Comparison of ENCODE assay signal across 19 mouse cellular contexts in genomic region chr2:7309324-7309723, GRCm38 (mm10).
DNase-seq lines count a peak whose midpoint lies in the region; ATAC-seq and TF ChIP-seq lines count a peak whose summit lies in the region.
"Had no signal": no experiment of that assay in that cellular context is flagged by ENCODE, and none has a peak within 500 bp of the region (broad histone marks: within the 10 kb centered on the region; RNA-seq: fewer than 3 reads in every experiment).

No protein-coding gene starts in this region.

- DNase-seq in hindbrain, embryonic 10.5 days (ENCODE audit: low spot score): no peak
- no peak for DNase-seq in hindbrain, postnatal 0 days (ENCODE audit: low spot score)
- no peak for DNase-seq in heart, adult 18-20 months
- DNase-seq in kidney, adult 11 months: no peak
- no peak for DNase-seq in layer of hippocampus, adult 9-10 months (ENCODE audit: low spot score)
- DNase-seq: adrenal gland, adult 8-10 months; cerebellum, postnatal 14 days; kidney, postnatal 4 days; layer of hippocampus, postnatal 36 days; thymus, postnatal 4 days had no signal

- H3K4me3 ChIP-seq in hindbrain, embryonic 10.5 days: no peak overlapping the region
- H3K4me3 ChIP-seq in hindbrain, postnatal 0 days (ENCODE audit: low read length): no peak overlapping the region
- no peak overlapping the region for H3K4me3 ChIP-seq in forebrain, embryonic 12.5 days (replicated peaks)
- H3K4me3 ChIP-seq in hindbrain, embryonic 12.5 days: no peak overlapping the region
- H3K4me3 ChIP-seq in midbrain, embryonic 13.5 days (replicated peaks): no peak overlapping the region
- H3K4me3 ChIP-seq: heart, embryonic 12.5 days; limb, embryonic 15.5 days; liver, embryonic 15.5 days; neural tube, embryonic 12.5 days had no signal

- peaks cover 38% of the 10 kb centered on the region for H3K4me1 ChIP-seq in hindbrain, embryonic 10.5 days (replicated peaks)
- peaks cover 10% of the 10 kb centered on the region; the same call in 1 of the 2 replicates for H3K4me1 ChIP-seq in hindbrain, postnatal 0 days (ENCODE audit: insufficient read depth, low read length)
- H3K4me1 ChIP-seq in forebrain, embryonic 12.5 days: peaks cover 44% of the 10 kb centered on the region
- H3K4me1 ChIP-seq in hindbrain, embryonic 12.5 days: peaks cover 19% of the 10 kb centered on the region
- peaks cover 37% of the 10 kb centered on the region for H3K4me1 ChIP-seq in midbrain, embryonic 13.5 days (replicated peaks)
- H3K4me1 ChIP-seq: heart, embryonic 12.5 days; limb, embryonic 15.5 days; liver, embryonic 15.5 days had no signal

- no peaks in the 10 kb centered on the region for H3K36me3 ChIP-seq in hindbrain, embryonic 10.5 days
- no peaks in the 10 kb centered on the region for H3K36me3 ChIP-seq in hindbrain, postnatal 0 days (ENCODE audit: insufficient read depth, low read length)
- no peaks in the 10 kb centered on the region for H3K36me3 ChIP-seq in forebrain, embryonic 12.5 days (replicated peaks)
- H3K36me3 ChIP-seq in hindbrain, embryonic 12.5 days: no peaks in the 10 kb centered on the region
- H3K36me3 ChIP-seq in midbrain, embryonic 13.5 days: no peaks in the 10 kb centered on the region
- H3K36me3 ChIP-seq: heart, embryonic 12.5 days; limb, embryonic 15.5 days; liver, embryonic 15.5 days; neural tube, embryonic 12.5 days had no signal

- no peaks in the 10 kb centered on the region for H3K9me3 ChIP-seq in hindbrain, embryonic 10.5 days
- H3K9me3 ChIP-seq in hindbrain, postnatal 0 days (ENCODE audit: low read length): no peaks in the 10 kb centered on the region
- H3K9me3 ChIP-seq in forebrain, embryonic 12.5 days: no peaks in the 10 kb centered on the region
- no peaks in the 10 kb centered on the region for H3K9me3 ChIP-seq in hindbrain, embryonic 12.5 days (replicated peaks)
- no peaks in the 10 kb centered on the region for H3K9me3 ChIP-seq in midbrain, embryonic 13.5 days
- H3K9me3 ChIP-seq: heart, embryonic 12.5 days; limb, embryonic 15.5 days; liver, embryonic 15.5 days; neural tube, embryonic 12.5 days had no signal

- no peaks in the 10 kb centered on the region; the same call in 1 of the 2 replicates for H3K27me3 ChIP-seq in hindbrain, embryonic 10.5 days (ENCODE audit: insufficient read depth, poor library complexity, severe bottlenecking)
- no peaks in the 10 kb centered on the region for H3K27me3 ChIP-seq in hindbrain, postnatal 0 days (ENCODE audit: insufficient read depth, low read length)
- no peaks in the 10 kb centered on the region for H3K27me3 ChIP-seq in forebrain, embryonic 12.5 days
- H3K27me3 ChIP-seq in hindbrain, embryonic 12.5 days: no peaks in the 10 kb centered on the region
- no peaks in the 10 kb centered on the region for H3K27me3 ChIP-seq in midbrain, embryonic 13.5 days
- H3K27me3 ChIP-seq: heart, embryonic 12.5 days; limb, embryonic 15.5 days; liver, embryonic 15.5 days; neural tube, embryonic 12.5 days; Patski had no signal

- H3K4me2 ChIP-seq in hindbrain, postnatal 0 days (ENCODE audit: low read depth, low read length): no peak overlapping the region
- H3K4me2 ChIP-seq in forebrain, embryonic 12.5 days: no peak overlapping the region
- no peak overlapping the region for H3K4me2 ChIP-seq in hindbrain, embryonic 12.5 days (replicated peaks)
- H3K4me2 ChIP-seq in midbrain, embryonic 13.5 days (replicated peaks): no peak overlapping the region
- H3K4me2 ChIP-seq: heart, embryonic 12.5 days; limb, embryonic 15.5 days; liver, embryonic 15.5 days had no signal

- H3K9ac ChIP-seq in hindbrain, postnatal 0 days (replicated peaks; ENCODE audit: low read length): no peak overlapping the region
- no peak overlapping the region for H3K9ac ChIP-seq in forebrain, embryonic 12.5 days
- H3K9ac ChIP-seq in hindbrain, embryonic 12.5 days: no peak overlapping the region
- H3K9ac ChIP-seq in midbrain, embryonic 13.5 days (replicated peaks): no peak overlapping the region
- H3K9ac ChIP-seq: heart, embryonic 12.5 days; limb, embryonic 15.5 days; liver, embryonic 15.5 days; neural tube, embryonic 12.5 days had no signal

- TF ChIP-seq CTCF in hindbrain, postnatal 0 days (IDR thresholded peaks at IDR 0.05; ENCODE audit: low read depth): no peak

- no peak for ATAC-seq in hindbrain, postnatal 0 days
- peak; percentile 18; the same call in 1 of the 2 replicates for ATAC-seq in forebrain, embryonic 12.5 days (ENCODE audit: low FRiP score)
- ATAC-seq in hindbrain, embryonic 12.5 days (ENCODE audit: low FRiP score): no peak
- ATAC-seq in midbrain, embryonic 13.5 days: peak; percentile 51
- ATAC-seq: CD4-positive, CD25-positive, alpha-beta regulatory T cell, adult 4 months had no signal

- H3K27ac ChIP-seq in hindbrain, embryonic 10.5 days: peak overlapping the region; percentile 79
- no peak overlapping the region for H3K27ac ChIP-seq in hindbrain, postnatal 0 days
- peak overlapping the region; percentile 75 for H3K27ac ChIP-seq in forebrain, embryonic 12.5 days
- H3K27ac ChIP-seq in hindbrain, embryonic 12.5 days: 0 out of 2 replicates have a peak overlapping the region, but pooled peaks have one; percentile 44
- H3K27ac ChIP-seq in midbrain, embryonic 13.5 days: peak overlapping the region; percentile 71
- H3K27ac ChIP-seq: limb, embryonic 15.5 days; liver, embryonic 15.5 days; neural tube, embryonic 12.5 days had no signal

- WGBS in hindbrain, embryonic 10.5 days: 64% methylated on average over 1 of the region's 1 CpGs
- 38% methylated on average over 1 of the region's 1 CpGs for WGBS in hindbrain, postnatal 0 days
- WGBS in forebrain, embryonic 12.5 days: 11% methylated on average over 1 of the region's 1 CpGs
- WGBS in hindbrain, embryonic 12.5 days: 59% methylated on average over 1 of the region's 1 CpGs
- 23% methylated on average over 1 of the region's 1 CpGs for WGBS in midbrain, embryonic 13.5 days

Comparison
In these comparisons a context has a peak if more than half of its experiments do, and no peak if none do; other contexts are left out.
1. ATAC-seq: peak in forebrain, embryonic 12.5 days (single experiment) and midbrain, embryonic 13.5 days (single experiment); none in hindbrain, postnatal 0 days (single experiment) and hindbrain, embryonic 12.5 days (single experiment).